Comparison of ENCODE assay signal across 8 mouse cellular contexts in genomic region chr12:81859351-81860307, GRCm38 (mm10). TPM values are rescaled to one million over a fixed set of nuclear protein-coding genes. Genes with fewer than 3 reads are reported as not detected.
DNase-seq lines count a peak whose midpoint lies in the region; ATAC-seq and TF ChIP-seq lines count a peak whose summit lies in the region.

TSS of gene Pcnx (plus strand) at chr12:81860023.

- TF ChIP-seq EP300 in CH12.LX (IDR thresholded peaks at IDR 0.05; ENCODE audit: low read length), result no peak

- no peak for TF ChIP-seq POLR2A in CH12.LX (IDR thresholded peaks at IDR 0.05; ENCODE audit: low read depth, low read length)

- peak; percentile 71 for DNase-seq in CH12.LX (ENCODE audit: extremely low read depth)
- DNase-seq in c-Kit-positive CD71-positive TER-119-negative erythroid progenitor cells, embryonic 14.5 days (ENCODE audit: low read depth), result peak; percentile 44
- peak; percentile 92 for DNase-seq in forebrain, embryonic 14.5 days (ENCODE audit: low spot score)
- peak; percentile 95 for DNase-seq in heart, postnatal 14 days
- peak; percentile 74 to 84 for DNase-seq in layer of hippocampus, adult 18-20 months (ENCODE audit: low spot score in 2 of 2)
- peak; percentile 94 for DNase-seq in lung, embryonic 14.5 days
- peak; percentile 66 for DNase-seq in ovary, postnatal 10 days (ENCODE audit: low spot score)
- peak; percentile 87 for DNase-seq in thymus, postnatal 0 days (ENCODE audit: low spot score)

- ATAC-seq in forebrain, embryonic 14.5 days, result peak; percentile 87
- peak; percentile 87 for ATAC-seq in lung, embryonic 14.5 days (ENCODE audit: insufficient read depth)

- peaks cover 0 to 3% of the 10 kb centered on the region in 2 experiments for H3K36me3 ChIP-seq in CH12.LX (replicated peaks in 1 of 2; ENCODE audit: control insufficient read depth in 1 of 2, insufficient read depth in 1 of 2, low read length in 1 of 2)
- H3K36me3 ChIP-seq in forebrain, embryonic 14.5 days (ENCODE audit: control insufficient read depth, insufficient read depth, low read length), result no peaks in the 10 kb centered on the region
- no peaks in the 10 kb centered on the region for H3K36me3 ChIP-seq in lung, embryonic 14.5 days (ENCODE audit: insufficient read depth)

- peak within 1 kb of the TSS; percentile 98 for H3K9ac ChIP-seq in CH12.LX (ENCODE audit: insufficient read depth, low read depth)
- peak within 1 kb of the TSS; percentile 96 for H3K9ac ChIP-seq in forebrain, embryonic 14.5 days (ENCODE audit: low read length)
- H3K9ac ChIP-seq in lung, embryonic 14.5 days, result peak within 1 kb of the TSS; percentile 85

- no peaks in the 10 kb centered on the region for H3K27me3 ChIP-seq in CH12.LX (replicated peaks)
- H3K27me3 ChIP-seq in forebrain, embryonic 14.5 days (replicated peaks; ENCODE audit: control insufficient read depth, insufficient read depth, low read length), result no peaks in the 10 kb centered on the region
- H3K27me3 ChIP-seq in lung, embryonic 14.5 days (ENCODE audit: insufficient read depth, low read length), result no peaks in the 10 kb centered on the region

- in situ Hi-C loops in CH12.LX (cut with MboI; ENCODE audit: low pct_ligation_motif_present, low pct_unique_long_range_greater_than_20kb, low sequenced_read_pairs), result loop anchor here (5.0 to 10.0 kb wide), 2 partner anchors 38 to 65 kb away; no protein-coding TSS in a partner anchor

- 2% methylated on average over 37 of the region's 83 CpGs for WGBS in forebrain, embryonic 14.5 days
- WGBS in lung, embryonic 14.5 days, result 3% methylated on average over 41 of the region's 83 CpGs

- peak in 1 of 2 experiments; percentile 66; a peak in 2 of 4 replicates for TF ChIP-seq CTCF in CH12.LX (conservative IDR thresholded peaks at IDR 0.05 in 1 of 2, IDR thresholded peaks at IDR 0.05 in 1 of 2; ENCODE audit: low read depth in 2 of 2, low read length in 2 of 2)
- TF ChIP-seq CTCF in lung, embryonic 14.5 days (IDR thresholded peaks at IDR 0.05; ENCODE audit: low read depth), result peak; percentile 71

- dilution Hi-C loops in CH12.LX (cut with MboI; ENCODE audit: extremely low pct_ligation_motif_present, extremely low pct_unique_long_range_greater_than_20kb, low sequenced_read_pairs), result no loop called here

- H3K4me1 ChIP-seq in CH12.LX (ENCODE audit: control insufficient read depth in 1 of 2, insufficient read depth in 2 of 2), result peaks cover 15 to 51% of the 10 kb centered on the region in 2 experiments
- peaks cover 21% of the 10 kb centered on the region for H3K4me1 ChIP-seq in forebrain, embryonic 14.5 days (ENCODE audit: control insufficient read depth, insufficient read depth, low read length)
- peaks cover 22% of the 10 kb centered on the region for H3K4me1 ChIP-seq in lung, embryonic 14.5 days (ENCODE audit: insufficient read depth)

- H3K4me3 ChIP-seq in CH12.LX (replicated peaks in 1 of 3; ENCODE audit: low read depth in 2 of 3, low read length in 2 of 3, poor library complexity in 1 of 3), result peak within 1 kb of the TSS; percentile 85 to 96 (median 88)
- H3K4me3 ChIP-seq in forebrain, embryonic 14.5 days (ENCODE audit: low read depth, low read length), result peak within 1 kb of the TSS; percentile 95
- H3K4me3 ChIP-seq in lung, embryonic 14.5 days (ENCODE audit: low read depth, low read length), result peak within 1 kb of the TSS; percentile 99

- peak; percentile 39 for TF ChIP-seq RAD21 in CH12.LX (IDR thresholded peaks at IDR 0.05; ENCODE audit: low read depth, low read length)

- no peaks in the 10 kb centered on the region for H3K9me3 ChIP-seq in CH12.LX (replicated peaks; ENCODE audit: low read length)
- H3K9me3 ChIP-seq in forebrain, embryonic 14.5 days (replicated peaks; ENCODE audit: control insufficient read depth, low read length), result no peaks in the 10 kb centered on the region
- no peaks in the 10 kb centered on the region for H3K9me3 ChIP-seq in lung, embryonic 14.5 days (ENCODE audit: low read depth, low read length)

- peak within 1 kb of the TSS; percentile 98 for H3K4me2 ChIP-seq in CH12.LX (ENCODE audit: insufficient read depth, low read depth, poor library complexity, severe bottlenecking)
- H3K4me2 ChIP-seq in forebrain, embryonic 14.5 days (ENCODE audit: low read length), result peak within 1 kb of the TSS; percentile 64
- peak within 1 kb of the TSS; percentile 78 for H3K4me2 ChIP-seq in lung, embryonic 14.5 days

- intact Hi-C loops in heart, postnatal 14 days (cut with DNase I), result loop anchor here (1.0 to 2.0 kb wide), 3 partner anchors 53 to 63 kb away; no protein-coding TSS in a partner anchor

- H3K79me2 ChIP-seq in CH12.LX (replicated peaks; ENCODE audit: control insufficient read depth, extremely low read depth, insufficient read depth, poor library complexity, severe bottlenecking), result peaks cover 42% of the 10 kb centered on the region

- H3K27ac ChIP-seq in CH12.LX (ENCODE audit: insufficient read depth, low read depth), result peak within 1 kb of the TSS; percentile 88
- H3K27ac ChIP-seq in forebrain, embryonic 14.5 days (ENCODE audit: low read depth, low read length), result peak within 1 kb of the TSS; percentile 95
- peak within 1 kb of the TSS; percentile 93 for H3K27ac ChIP-seq in lung, embryonic 14.5 days (ENCODE audit: low read depth)

TF ChIP-seq in CH12.LX, 34 proteins besides CTCF, POLR2A, EP300 and RAD21:
- TF ChIP-seq E2F4 (IDR thresholded peaks at IDR 0.05; ENCODE audit: insufficient replicate concordance, low read depth, low read length) (no peak), SMC3 (IDR thresholded peaks at IDR 0.05; ENCODE audit: low read depth, low read length) (peak; percentile 58), TCF12 (IDR thresholded peaks at IDR 0.05; ENCODE audit: low read depth, low read length) (no peak; the same call in 1 of the 2 replicates), MAZ (IDR thresholded peaks at IDR 0.05; ENCODE audit: low read depth, low read length) (peak; percentile 76; the same call in 1 of the 2 replicates), CHD1 (IDR thresholded peaks at IDR 0.05; ENCODE audit: low read depth, low read length) (0 out of 2 replicates have a peak, but pooled peaks have one; percentile 30), ZKSCAN1 (IDR thresholded peaks at IDR 0.05; ENCODE audit: borderline replicate concordance, low read depth, low read length) (no peak), NELFE (IDR thresholded peaks at IDR 0.05; ENCODE audit: low read depth, low read length) (no peak), SIN3A (IDR thresholded peaks at IDR 0.05; ENCODE audit: low read length) (no peak), MAFK (IDR thresholded peaks at IDR 0.05; ENCODE audit: insufficient replicate concordance, low read length) (no peak), MEF2A (IDR thresholded peaks at IDR 0.05; ENCODE audit: borderline replicate concordance, low read depth, low read length) (peak; percentile 57; the same call in 1 of the 2 replicates), NRF1 (IDR thresholded peaks at IDR 0.05; ENCODE audit: low read depth, low read length) (0 out of 2 replicates have a peak, but pooled peaks have one; percentile 15)

RNA-seq across cellular contexts. Expression of gene Pcnx, which starts in this region (rescaled TPM):
- total RNA-seq in CH12.LX (2012; rRNA removed), result 45.3 and 68.2 TPM in 2 replicates
- total RNA-seq in CH12.LX (2014; rRNA removed), result 16.2 and 16.4 TPM in 2 replicates
- 78.7 and 89.1 TPM in 2 replicates for polyA plus RNA-seq in CH12.LX (2012; ENCODE audit: insufficient read length, low read depth)
- polyA plus RNA-seq in forebrain, embryonic 14.5 days (2014; fragmentation: Nextera tagmentation; extraction: Ambion mirVana), result 9.6 and 16.2 TPM in 2 replicates
- 10 to 100 TPM; 68.0 to 70.0 TPM for total RNA-seq in heart, postnatal 14 days (2021)
- total RNA-seq in layer of hippocampus, adult 18-20 months (2021), result 100 to 1,000 TPM; 101 to 115 TPM
- polyA plus RNA-seq in lung, embryonic 14.5 days (2014; fragmentation: Nextera tagmentation; extraction: Ambion mirVana), result 17.4 and 20.7 TPM in 2 replicates
- 9.8 and 17.5 TPM in 2 replicates for polyA plus RNA-seq in thymus, postnatal 0 days (2015; fragmentation: Nextera tagmentation; extraction: Ambion mirVana)

Comparison
In these comparisons a context has a peak if more than half of its experiments do, and no peak if none do; other contexts are left out.
1. Peak in every context shown above with its lines: DNase-seq, ATAC-seq, H3K4me3 ChIP-seq and H3K27ac ChIP-seq.
2. DNase-seq: peak in every context shown above with its lines; median percentile 95 in heart, postnatal 14 days; 94 in lung, embryonic 14.5 days; 92 in forebrain, embryonic 14.5 days; 87 in thymus, postnatal 0 days; 79 in layer of hippocampus, adult 18-20 months; 71 in CH12.LX; 66 in ovary, postnatal 10 days; 44 in c-Kit-positive CD71-positive TER-119-negative erythroid progenitor cells, embryonic 14.5 days.